Mouse (Mus musculus) brain, embryonic 14.5 days (tissue): Measurements from ENCODE around the gene Prss32. TPM values are rescaled to one million over a fixed set of nuclear protein-coding genes. Genes with fewer than 3 reads are reported as not detected.
A peak's percentile ranks its signal among the peaks of the same experiment; 100 is the strongest.
"Not testable (repeated sequence)": the region's sequence is repeated elsewhere in the genome, so short reads cannot be mapped to it uniquely, and the experiment has no call there.

Experiments used
- DNase-seq: peaks from one replicate; pipeline ENCODE4 v3.0.0-alpha.2; 2011; ENCODE audit warnings: low read depth
- CTCF ChIP-seq: fragments of 200-500 bp; IDR thresholded peaks from 2 replicates; pipeline ENCODE4 v1.5.1; 2012; ENCODE audit warnings: inconsistent platforms, mild to moderate bottlenecking, moderate library complexity, borderline replicate concordance; ENCODE audit not compliant: insufficient read depth, insufficient read length; ENCODE audit errors: extremely low read depth
- POLR2A ChIP-seq: fragments of 200-500 bp; IDR thresholded peaks from 2 replicates; pipeline ENCODE4 v1.6.1; 2012; ENCODE audit warnings: mild to moderate bottlenecking, inconsistent platforms, borderline replicate concordance; ENCODE audit not compliant: poor library complexity, insufficient read depth, insufficient read length, severe bottlenecking; ENCODE audit errors: extremely low read depth
- polyA plus RNA-seq: library from polyadenylated mRNA; depleted of rRNA; stranded (reverse); fragments of >200 nt; gene quantifications from 2 replicates; pipeline ENCODE4 v1.2.3, GENCODE M21; 2012; rRNA removed

Gene Prss32
- polyA plus RNA-seq, 1 experiment = 0.04 TPM

DNA sequence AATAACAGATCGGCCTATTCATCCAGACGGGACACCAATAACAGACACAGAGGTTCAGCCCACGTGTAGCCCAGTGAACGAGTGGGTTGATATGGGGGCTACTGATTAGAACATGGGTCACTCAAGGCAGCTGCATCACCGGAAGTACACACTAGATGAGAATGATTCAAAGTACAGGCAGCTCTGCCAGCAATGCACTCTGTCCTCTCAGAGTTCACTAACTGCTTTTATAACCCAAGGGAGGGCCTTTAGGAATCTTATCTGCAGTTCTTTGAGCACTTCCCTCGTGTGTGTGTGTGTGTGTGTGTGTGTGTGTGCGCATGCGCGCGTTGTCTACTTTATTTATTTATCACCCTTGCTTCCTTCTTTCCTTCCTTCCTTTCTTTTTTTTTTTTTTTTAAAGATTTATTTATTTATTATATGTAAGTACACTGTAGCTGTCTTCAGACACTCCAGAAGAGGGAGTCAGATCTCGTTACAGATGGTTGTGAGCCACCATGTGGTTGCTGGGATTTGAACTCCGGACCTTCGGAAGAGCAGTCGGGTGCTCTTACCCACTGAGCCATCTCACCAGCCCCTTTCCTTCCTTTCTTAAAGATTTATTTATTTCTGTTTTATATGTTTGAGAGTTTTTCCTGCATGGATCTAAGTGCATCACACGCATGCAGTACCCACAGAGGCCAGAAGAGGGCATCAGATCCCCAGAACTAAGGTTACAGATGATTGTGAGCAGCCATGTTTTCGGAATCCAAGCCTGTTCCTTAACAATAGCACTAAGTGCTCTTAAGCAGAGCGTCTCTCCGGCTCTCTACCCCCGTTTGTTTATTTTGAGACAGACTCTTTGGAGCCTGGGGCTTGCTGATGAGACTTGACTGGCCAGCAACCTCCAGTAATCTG, 7.4 kb downstream of the Prss32 start:
- peak; percentile 85 for DNase-seq
- no peak for TF ChIP-seq POLR2A
- peak; percentile 75; the same call in 1 of the 2 replicates for TF ChIP-seq CTCF

GRCm38 (mm10) chr17:23853292-23853691, 9.6 kb downstream of the Prss32 start:
- DNase-seq = peak; percentile 45
- TF ChIP-seq POLR2A (no peak), CTCF (peak; percentile 67)

DNA sequence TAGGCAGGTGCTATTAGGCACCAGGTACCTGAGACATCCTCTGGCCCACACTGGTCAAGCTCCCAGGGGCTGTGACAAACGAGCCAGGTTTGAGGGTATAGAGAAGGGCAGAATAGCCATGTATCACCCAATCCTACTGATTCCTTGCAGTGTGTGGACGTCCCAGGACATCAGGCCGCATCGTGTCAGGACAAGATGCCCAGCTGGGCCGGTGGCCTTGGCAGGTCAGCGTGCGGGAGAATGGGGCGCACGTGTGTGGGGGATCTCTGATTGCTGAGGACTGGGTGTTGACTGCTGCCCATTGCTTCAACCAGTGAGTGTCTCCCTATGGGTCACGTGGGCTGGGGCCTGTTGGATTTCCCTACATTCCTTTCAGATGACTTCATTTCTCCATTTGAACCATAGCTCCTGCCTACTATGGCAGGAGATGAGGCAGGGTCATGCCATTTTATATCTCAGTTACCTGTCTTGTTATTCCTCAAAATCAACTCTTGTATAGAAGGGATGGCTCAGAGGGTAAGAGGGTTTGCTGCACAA, 10.6 kb downstream of the Prss32 start:
- TF ChIP-seq POLR2A (no peak), CTCF (no peak)
- no peak for DNase-seq

DNA sequence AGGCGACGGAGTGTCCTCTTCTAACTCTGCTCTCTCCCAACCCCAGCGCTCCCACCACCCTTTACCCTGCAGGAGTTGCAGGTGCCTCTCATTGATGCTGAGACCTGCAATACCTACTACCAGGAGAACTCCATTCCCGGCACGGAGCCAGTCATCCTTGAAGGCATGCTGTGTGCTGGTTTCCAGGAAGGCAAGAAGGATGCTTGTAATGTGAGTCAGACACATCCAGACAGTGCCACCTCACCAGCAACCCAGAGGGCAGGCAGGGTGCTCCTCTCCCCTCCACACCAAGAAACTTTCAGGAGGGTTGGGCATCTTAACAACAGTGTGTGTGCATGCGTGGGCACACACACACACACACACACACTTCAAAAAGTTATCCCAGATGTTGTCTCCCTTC, 13.5 kb downstream of the Prss32 start:
- no peak for DNase-seq
- no peak for TF ChIP-seq CTCF
- no peak for TF ChIP-seq POLR2A

DNA sequence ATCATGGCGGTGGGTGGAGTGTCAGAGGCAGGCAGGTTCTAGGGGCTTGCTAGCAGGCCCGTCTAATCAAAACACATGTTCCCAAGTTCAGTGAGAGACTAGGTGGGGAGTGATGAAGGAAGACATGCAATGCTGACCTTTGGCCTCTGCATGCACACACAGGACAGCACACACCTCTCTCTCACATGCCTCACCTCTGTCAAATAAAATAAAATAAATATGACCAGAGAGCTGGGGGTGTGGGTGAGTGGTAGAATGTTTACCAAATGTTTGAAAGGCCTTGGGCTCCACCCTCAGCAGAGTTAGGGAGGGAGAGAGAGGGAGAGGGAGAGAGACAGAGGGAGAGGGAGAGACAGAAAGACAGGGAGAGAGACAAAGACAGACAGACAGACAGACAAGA, 14.3 kb downstream of the Prss32 start:
- no peak for DNase-seq
- TF ChIP-seq CTCF (no peak), POLR2A (no peak)

DNA sequence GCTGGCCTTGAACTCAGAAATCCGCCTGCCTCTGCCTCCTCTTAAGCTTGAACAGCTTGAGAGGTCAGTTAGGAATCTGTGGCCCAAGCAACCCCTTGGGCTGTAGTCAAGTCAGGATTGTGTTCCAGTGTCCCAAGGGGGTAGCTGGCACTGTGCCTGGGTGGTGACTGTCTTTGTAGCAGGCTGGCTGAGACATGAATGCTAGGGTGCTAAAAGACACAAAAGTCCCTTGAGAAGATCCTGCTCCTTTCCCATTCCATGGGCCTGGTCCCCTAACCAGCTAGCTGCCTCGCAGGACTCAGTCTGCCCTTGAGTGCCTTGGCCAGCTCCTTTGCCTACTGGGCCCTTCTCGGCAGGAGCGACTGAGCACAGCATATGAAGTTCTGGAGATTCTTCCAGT, 19.3 kb downstream of the Prss32 start:
- DNase-seq = no peak
- no peak for TF ChIP-seq CTCF
- TF ChIP-seq POLR2A = no peak

- DNase-seq = no peak
- no peak for TF ChIP-seq POLR2A
- no peak for TF ChIP-seq CTCF
Measured at GRCm38 (mm10) chr17:23867756-23868155, 24.1 kb downstream of the Prss32 start, which contains the start of gene Prss21. Gene Prss21 (plus strand): TSS chr17:23868056.

- TF ChIP-seq POLR2A (no peak), CTCF (no peak)
- DNase-seq = no peak
Measured at GRCm38 (mm10) chr17:23868513-23868912, 24.9 kb downstream of the Prss32 start.

GRCm38 (mm10) chr17:23873884-23874856, 30.5 kb downstream of the Prss32 start:
- no peak for TF ChIP-seq POLR2A
- TF ChIP-seq CTCF = peak; percentile 68; the same call in 1 of the 2 replicates
- peak; percentile 56 for DNase-seq

DNA sequence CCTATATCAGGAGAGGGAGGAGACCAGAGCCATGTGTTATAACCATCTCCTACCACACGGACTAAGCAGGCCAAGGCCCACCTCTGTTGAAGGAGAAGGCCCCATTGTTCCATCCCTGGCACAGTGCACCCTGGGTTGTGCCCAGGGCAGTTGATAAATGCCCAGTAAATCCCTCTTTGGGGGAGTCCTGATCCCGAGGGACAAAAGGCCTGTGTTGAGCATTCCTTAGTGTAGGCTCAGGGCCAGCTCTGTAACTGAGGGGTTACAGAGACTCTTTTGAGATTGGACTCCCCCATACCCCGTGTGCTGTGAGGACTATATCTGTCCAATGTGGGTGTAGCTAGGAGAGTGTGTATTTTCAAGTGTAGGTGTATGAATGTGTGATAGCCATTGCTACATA, 33.1 kb downstream of the Prss32 start:
- DNase-seq = peak; percentile 65
- TF ChIP-seq POLR2A = no peak
- TF ChIP-seq CTCF = no peak

GRCm38 (mm10) chr17:23877166-23877565, 33.5 kb downstream of the Prss32 start:
- no peak for TF ChIP-seq CTCF
- TF ChIP-seq POLR2A = no peak
- DNase-seq = peak; percentile 64

GRCm38 (mm10) chr17:23880576-23880975, 36.9 kb downstream of the Prss32 start, which contains the start of the genes Dcpp1 and Dcpp2:
Gene Dcpp1 (plus strand): TSS chr17:23880876.
Gene Dcpp2 (plus strand): TSS chr17:23880880.
- DNase-seq = not testable (repeated sequence)

Other genes with a start within 250 kb of the Prss32 start
- 46.8 and 47.4 TPM in 2 replicates for gene Zfp13, start 244.4 kb upstream of the Prss32 start, polyA plus RNA-seq
- 0.05 and 0.22 TPM in 2 replicates for gene Zscan10, start 243.0 kb upstream of the Prss32 start, polyA plus RNA-seq
- gene Mmp25, start 198.6 kb upstream of the Prss32 start, polyA plus RNA-seq = 1.3 and 1.9 TPM in 2 replicates
- gene Bicdl2, start 183.3 kb upstream of the Prss32 start, polyA plus RNA-seq = 0.08 and 0.24 TPM in 2 replicates
- gene Hcfc1r1, start 170.3 kb upstream of the Prss32 start, polyA plus RNA-seq = 67.6 and 81.2 TPM in 2 replicates
- gene Thoc6, start 170.0 kb upstream of the Prss32 start, polyA plus RNA-seq = 38.7 and 54.6 TPM in 2 replicates
- gene Tnfrsf12a, start 166.4 kb upstream of the Prss32 start, polyA plus RNA-seq = 1.7 and 2.1 TPM in 2 replicates
- 0.83 and 1.3 TPM in 2 replicates for gene Cldn6, start 164.6 kb upstream of the Prss32 start, polyA plus RNA-seq
- gene Cldn9, start 159.8 kb upstream of the Prss32 start, polyA plus RNA-seq = 0.92 and 0.93 TPM in 2 replicates
- 0.14 and 0.28 TPM in 2 replicates for gene 1520401A03Rik, start 121.1 kb upstream of the Prss32 start, polyA plus RNA-seq
- 24.4 and 47.9 TPM in 2 replicates for gene Pkmyt1, start 117.5 kb upstream of the Prss32 start, polyA plus RNA-seq
- gene Paqr4, start 103.0 kb upstream of the Prss32 start, polyA plus RNA-seq = 33.3 and 41.0 TPM in 2 replicates
- gene Kremen2, start 98.0 kb upstream of the Prss32 start, polyA plus RNA-seq = 2.8 and 3.7 TPM in 2 replicates
- gene Flywch1, start 72.3 kb upstream of the Prss32 start, polyA plus RNA-seq = 110 and 150 TPM in 2 replicates
- gene Flywch2, start 57.8 kb upstream of the Prss32 start, polyA plus RNA-seq = 54.6 and 59.4 TPM in 2 replicates
- gene Srrm2, start 53.3 kb upstream of the Prss32 start, polyA plus RNA-seq = 749 and 826 TPM in 2 replicates
- 824 and 1,130 TPM in 2 replicates for gene Elob, start 14.7 kb upstream of the Prss32 start, polyA plus RNA-seq
- gene Prss33, start 7.8 kb upstream of the Prss32 start, polyA plus RNA-seq = 0.38 and 0.54 TPM in 2 replicates
- gene Prss41, start 317 bp downstream of the Prss32 start, polyA plus RNA-seq = 1.3 and 2.1 TPM in 2 replicates
- gene Prss21, start 24.2 kb downstream of the Prss32 start, polyA plus RNA-seq = not detected in 2 replicates
- gene Dcpp1, start 37.0 kb downstream of the Prss32 start, polyA plus RNA-seq = not detected in 2 replicates
- gene Dcpp2, start 37.0 kb downstream of the Prss32 start, polyA plus RNA-seq = not detected in 2 replicates
- not detected in 2 replicates for gene Dcpp3, start 73.6 kb downstream of the Prss32 start, polyA plus RNA-seq
- not detected in 2 replicates for gene Sbp, start 97.8 kb downstream of the Prss32 start, polyA plus RNA-seq
- not detected in 2 replicates for gene Sbpl, start 111.4 kb downstream of the Prss32 start, polyA plus RNA-seq
- gene Prss30, start 136.7 kb downstream of the Prss32 start, polyA plus RNA-seq = 0.05 and 0.15 TPM in 2 replicates
- gene Prss22, start 154.2 kb downstream of the Prss32 start, polyA plus RNA-seq = 0.11 TPM in 1 of 2 replicates, not detected in the other
- gene Prss27, start 194.3 kb downstream of the Prss32 start, polyA plus RNA-seq = 0.10 TPM in 1 of 2 replicates, not detected in the other
- 71.1 and 87.6 TPM in 2 replicates for gene Kctd5, start 229.6 kb downstream of the Prss32 start, polyA plus RNA-seq